Mouse (Mus musculus): ENCODE measurements around the gene Olfr382.
"Not testable (repeated sequence)": the region's sequence is repeated elsewhere in the genome, so short reads cannot be mapped to it uniquely, and the experiment has no call there.

Olfr382 gene

DNA sequence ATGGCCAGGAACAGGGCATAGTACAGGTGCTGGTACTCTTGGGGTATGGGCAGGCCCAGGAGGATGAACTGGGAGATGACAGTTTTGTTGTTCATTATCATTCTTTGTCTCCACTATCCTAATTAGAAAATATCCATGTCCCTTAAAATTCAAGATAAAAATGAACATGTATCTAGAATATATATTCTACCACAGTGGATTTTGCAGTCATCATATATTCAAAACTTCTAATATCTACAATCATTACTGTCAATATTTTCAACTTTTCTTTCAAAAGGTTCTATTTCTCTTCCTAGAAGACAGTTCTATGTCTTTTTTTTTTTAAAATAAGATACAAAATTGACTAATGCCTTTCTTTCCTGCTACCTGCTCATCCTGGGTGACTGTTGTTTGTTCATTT, at the start of gene Olfr382:
Gene Olfr382 (minus strand): TSS at position 101 of the 400 bp plus-strand sequence.
- ChIA-PET POLR2A (no interaction called here), CTCF (no interaction called here)

- POLR2A ChIA-PET, CTCF ChIA-PET: not testable (repeated sequence)
Measured at GRCm38 (mm10) chr11:73528971-73529370, 12.0 kb upstream of the Olfr382 start.

- ChIA-PET POLR2A (no interaction called here), CTCF (no interaction called here)
Measured at GRCm38 (mm10) chr11:73491503-73491902, 25.5 kb downstream of the Olfr382 start, which contains the start of gene Olfr381. Gene Olfr381, minus strand, starts transcription at chr11:73491603.
